7 mouse cellular contexts compared by ENCODE assay signal in the genomic region with DNA sequence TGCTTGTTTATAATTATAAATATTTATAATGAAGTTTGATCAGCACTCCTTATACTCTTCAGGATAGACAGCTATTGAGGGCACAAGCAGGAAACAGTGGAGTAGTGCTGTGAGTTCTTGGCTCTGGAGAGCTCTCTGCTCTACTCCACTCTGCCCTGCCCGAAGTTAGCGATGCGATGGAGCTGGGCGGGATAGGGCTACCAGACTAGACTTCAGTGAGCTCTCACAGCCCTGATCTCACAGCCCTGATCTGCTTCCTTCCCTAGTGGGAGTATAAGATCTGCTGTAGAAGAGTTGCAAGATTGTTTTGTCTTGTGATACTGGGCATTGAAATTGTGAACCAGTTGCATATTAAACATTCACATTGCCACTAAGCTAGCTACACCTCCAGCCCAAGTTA. TPM values are rescaled to one million over a fixed set of nuclear protein-coding genes. Genes with fewer than 3 reads are reported as not detected.
DNase-seq lines count a peak whose midpoint lies in the region; ATAC-seq lines count a peak whose summit lies in the region.

No protein-coding gene starts in this region.

- H3K36me3 ChIP-seq in embryonic facial prominence, embryonic 14.5 days (ENCODE audit: control insufficient read depth, insufficient read depth, low read length): peaks cover 57% of the 10 kb centered on the region
- H3K36me3 ChIP-seq in intestine, embryonic 16.5 days (ENCODE audit: control insufficient read depth, insufficient read depth, low read length): peaks cover 14% of the 10 kb centered on the region

- 51% methylated on average over 4 of the region's 4 CpGs for WGBS in embryonic facial prominence, embryonic 14.5 days
- WGBS in intestine, embryonic 16.5 days: 19% methylated on average over 4 of the region's 4 CpGs

- peak overlapping the region; percentile 82 for H3K4me2 ChIP-seq in embryonic facial prominence, embryonic 14.5 days (ENCODE audit: low read depth, low read length)
- peak overlapping the region; percentile 93 for H3K4me2 ChIP-seq in intestine, embryonic 16.5 days (ENCODE audit: low read depth, low read length)

- no peak overlapping the region for H3K27ac ChIP-seq in embryonic facial prominence, embryonic 14.5 days (replicated peaks; ENCODE audit: low read depth, low read length)
- no peak overlapping the region for H3K27ac ChIP-seq in intestine, embryonic 16.5 days (ENCODE audit: low read length)

- H3K9ac ChIP-seq in embryonic facial prominence, embryonic 14.5 days (ENCODE audit: low read depth, low read length): peak overlapping the region; percentile 94
- H3K9ac ChIP-seq in intestine, embryonic 16.5 days (ENCODE audit: low read depth, low read length): peak overlapping the region; percentile 100

- ATAC-seq in embryonic facial prominence, embryonic 14.5 days (ENCODE audit: low read depth): no peak
- no peak for ATAC-seq in intestine, embryonic 16.5 days

- DNase-seq in spleen, postnatal 10 days (ENCODE audit: low spot score in 2 of 2): peak; percentile 30 to 48
- no peak for DNase-seq in spleen, postnatal 14 days (ENCODE audit: low spot score in 2 of 2)
- no peak for DNase-seq in embryonic facial prominence, embryonic 14.5 days (ENCODE audit: low spot score)
- peak; percentile 34 for DNase-seq in lung, postnatal 36 days
- no peak for DNase-seq in thymus, postnatal 10 days (ENCODE audit: low spot score in 2 of 2)
- no peak for DNase-seq in left cerebral cortex, postnatal 36 days (ENCODE audit: low spot score in 2 of 2)

- peak overlapping the region; percentile 99 for H3K4me3 ChIP-seq in embryonic facial prominence, embryonic 14.5 days (ENCODE audit: low read depth, low read length)
- peak overlapping the region; percentile 98 for H3K4me3 ChIP-seq in intestine, embryonic 16.5 days (ENCODE audit: low read length)

- no peaks in the 10 kb centered on the region for H3K9me3 ChIP-seq in embryonic facial prominence, embryonic 14.5 days (ENCODE audit: control insufficient read depth, low read length)
- no peaks in the 10 kb centered on the region for H3K9me3 ChIP-seq in intestine, embryonic 16.5 days (ENCODE audit: control insufficient read depth, low read length)

- H3K4me1 ChIP-seq in embryonic facial prominence, embryonic 14.5 days (ENCODE audit: control insufficient read depth, insufficient read depth, low read length): peaks cover 27% of the 10 kb centered on the region
- peaks cover 9% of the 10 kb centered on the region for H3K4me1 ChIP-seq in intestine, embryonic 16.5 days (ENCODE audit: control insufficient read depth, insufficient read depth, low read length)

- intact Hi-C loops in left cerebral cortex, postnatal 36 days (cut with DNase I): loop anchor here (10.0 kb wide), 1 partner anchor 480 kb away; a partner anchor contains a TSS

- no peaks in the 10 kb centered on the region for H3K27me3 ChIP-seq in embryonic facial prominence, embryonic 14.5 days (replicated peaks; ENCODE audit: control insufficient read depth, insufficient read depth, low read length)
- no peaks in the 10 kb centered on the region for H3K27me3 ChIP-seq in intestine, embryonic 16.5 days (replicated peaks; ENCODE audit: control insufficient read depth, insufficient read depth, low read length)

RNA-seq across cellular contexts. Expression of a gene that starts 3.9 kb away (rescaled TPM):
- polyA plus RNA-seq in embryonic facial prominence, embryonic 14.5 days (2014; fragmentation: Nextera tagmentation; extraction: Ambion mirVana): 42.0 and 42.1 TPM in 2 replicates
- 48.0 and 53.7 TPM in 2 replicates for polyA plus RNA-seq in intestine, embryonic 16.5 days (2015; fragmentation: Nextera tagmentation; extraction: Ambion mirVana)
- total RNA-seq in left cerebral cortex, postnatal 36 days (2021): 10 to 100 TPM; 41.7 to 42.4 TPM

RNA-seq across cellular contexts. Expression of a gene that starts 29.1 kb away (rescaled TPM):
- polyA plus RNA-seq in embryonic facial prominence, embryonic 14.5 days (2014; fragmentation: Nextera tagmentation; extraction: Ambion mirVana): 4.4 and 6.3 TPM in 2 replicates
- polyA plus RNA-seq in intestine, embryonic 16.5 days (2015; fragmentation: Nextera tagmentation; extraction: Ambion mirVana): 10.6 and 11.0 TPM in 2 replicates
- total RNA-seq in left cerebral cortex, postnatal 36 days (2021): 10 to 100 TPM; 66.5 to 87.4 TPM

Comparison
In these comparisons a context has a peak if more than half of its experiments do, and no peak if none do; other contexts are left out.
1. DNase-seq: peak in spleen, postnatal 10 days (2 of 2) and lung, postnatal 36 days (single experiment); none in spleen, postnatal 14 days (0 of 2), embryonic facial prominence, embryonic 14.5 days (single experiment), thymus, postnatal 10 days (0 of 2) and left cerebral cortex, postnatal 36 days (0 of 2).